Mouse (Mus musculus): ENCODE measurements around the gene Ces4a. TPM values are rescaled to one million over a fixed set of nuclear protein-coding genes. Genes with fewer than 3 reads are reported as not detected.

Gene Ces4a
- polyA plus RNA-seq, 1 experiment from 2014 or later = not detected

Other genes starting within 250 kb of the Ces4a start
- not detected in 2 replicates for gene Ces2e, start 205.5 kb upstream of the Ces4a start, polyA plus RNA-seq (2015; fragmentation: Nextera tagmentation; extraction: Ambion mirVana)
- not detected in 2 replicates for gene Ces2f, start 184.4 kb upstream of the Ces4a start, polyA plus RNA-seq (2015; fragmentation: Nextera tagmentation; extraction: Ambion mirVana)
- 1.4 and 2.0 TPM in 2 replicates for gene Ces2g, start 170.1 kb upstream of the Ces4a start, polyA plus RNA-seq (2015; fragmentation: Nextera tagmentation; extraction: Ambion mirVana)
- not detected in 2 replicates for gene Ces2h, start 130.9 kb upstream of the Ces4a start, polyA plus RNA-seq (2015; fragmentation: Nextera tagmentation; extraction: Ambion mirVana)
- gene Ces3a, start 83.2 kb upstream of the Ces4a start, polyA plus RNA-seq (2015; fragmentation: Nextera tagmentation; extraction: Ambion mirVana) = not detected in 2 replicates
- not detected in 2 replicates for gene Ces3b, start 48.0 kb upstream of the Ces4a start, polyA plus RNA-seq (2015; fragmentation: Nextera tagmentation; extraction: Ambion mirVana)
- gene Cbfb, start 38.9 kb downstream of the Ces4a start, polyA plus RNA-seq (2015; fragmentation: Nextera tagmentation; extraction: Ambion mirVana) = 39.4 and 43.0 TPM in 2 replicates
- 17.3 and 18.2 TPM in 2 replicates for gene D230025D16Rik, start 93.3 kb downstream of the Ces4a start, polyA plus RNA-seq (2015; fragmentation: Nextera tagmentation; extraction: Ambion mirVana)
- gene B3gnt9, start 123.4 kb downstream of the Ces4a start, polyA plus RNA-seq (2015; fragmentation: Nextera tagmentation; extraction: Ambion mirVana) = 11.8 and 14.5 TPM in 2 replicates
- gene Tradd, start 132.8 kb downstream of the Ces4a start, polyA plus RNA-seq (2015; fragmentation: Nextera tagmentation; extraction: Ambion mirVana) = 18.3 and 18.8 TPM in 2 replicates
- gene Fbxl8, start 132.8 kb downstream of the Ces4a start, polyA plus RNA-seq (2015; fragmentation: Nextera tagmentation; extraction: Ambion mirVana) = 3.2 and 3.3 TPM in 2 replicates
- 0.15 TPM in 1 of 2 replicates, not detected in the other for gene Hsf4, start 138.0 kb downstream of the Ces4a start, polyA plus RNA-seq (2015; fragmentation: Nextera tagmentation; extraction: Ambion mirVana)
- 2.5 and 2.7 TPM in 2 replicates for gene Nol3, start 144.3 kb downstream of the Ces4a start, polyA plus RNA-seq (2015; fragmentation: Nextera tagmentation; extraction: Ambion mirVana)
- gene 4931428F04Rik, start 158.1 kb downstream of the Ces4a start, polyA plus RNA-seq (2015; fragmentation: Nextera tagmentation; extraction: Ambion mirVana) = 6.0 and 6.5 TPM in 2 replicates
- 15.5 and 15.9 TPM in 2 replicates for gene Exoc3l, start 164.3 kb downstream of the Ces4a start, polyA plus RNA-seq (2015; fragmentation: Nextera tagmentation; extraction: Ambion mirVana)
- gene E2f4, start 165.9 kb downstream of the Ces4a start, polyA plus RNA-seq (2015; fragmentation: Nextera tagmentation; extraction: Ambion mirVana) = 58.7 and 59.3 TPM in 2 replicates
- 2.3 and 2.6 TPM in 2 replicates for gene Elmo3, start 173.8 kb downstream of the Ces4a start, polyA plus RNA-seq (2015; fragmentation: Nextera tagmentation; extraction: Ambion mirVana)
- 0.96 and 1.2 TPM in 2 replicates for gene Lrrc29, start 194.5 kb downstream of the Ces4a start, polyA plus RNA-seq (2015; fragmentation: Nextera tagmentation; extraction: Ambion mirVana)
- gene Tmem208, start 194.6 kb downstream of the Ces4a start, polyA plus RNA-seq (2015; fragmentation: Nextera tagmentation; extraction: Ambion mirVana) = 75.9 and 92.9 TPM in 2 replicates
- gene Fhod1, start 216.2 kb downstream of the Ces4a start, polyA plus RNA-seq (2015; fragmentation: Nextera tagmentation; extraction: Ambion mirVana) = 1.9 and 2.0 TPM in 2 replicates
- 1.3 and 1.4 TPM in 2 replicates for gene Slc9a5, start 217.0 kb downstream of the Ces4a start, polyA plus RNA-seq (2015; fragmentation: Nextera tagmentation; extraction: Ambion mirVana)
- 0.23 and 0.42 TPM in 2 replicates for gene Plekhg4, start 241.5 kb downstream of the Ces4a start, polyA plus RNA-seq (2015; fragmentation: Nextera tagmentation; extraction: Ambion mirVana)

All from heart, embryonic 13.5 days (tissue).